Mouse (Mus musculus): Measurements from ENCODE around the gene Fbln7. TPM values are rescaled to one million over a fixed set of nuclear protein-coding genes. Genes with fewer than 3 reads are reported as not detected.

Gene Fbln7
- polyA plus RNA-seq (2012; rRNA removed) = 0.28 and 0.31 TPM in 2 replicates

DNA sequence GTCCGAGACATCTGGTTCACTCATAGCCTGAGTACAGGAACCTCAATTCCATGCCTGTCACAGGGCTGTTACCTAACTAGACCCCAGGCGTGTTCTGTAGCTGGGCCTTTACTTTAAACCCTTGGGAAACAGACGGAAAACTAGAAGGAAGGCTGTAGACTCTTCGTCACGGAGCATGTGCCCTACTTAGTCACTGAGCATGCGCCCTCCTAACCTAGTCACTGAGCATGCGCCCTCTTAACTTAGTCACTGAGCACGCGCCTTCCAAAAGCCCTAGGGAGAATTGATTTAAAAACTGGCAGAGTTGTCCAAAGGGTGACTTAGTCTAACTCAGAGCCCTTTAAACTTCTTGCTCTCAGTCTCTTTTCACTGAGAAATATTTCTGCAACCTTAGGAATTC lies at the start of gene Fbln7:
Fbln7 (plus strand) TSS at position 346 of the 400 bp plus-strand sequence.
- DNase-seq (ENCODE audit: low read depth in 1 of 2, low spot score in 2 of 2) = no peak
- Histone ChIP-seq H3K4me3 (ENCODE audit: extremely low read depth, insufficient read depth, insufficient read length) (no peak within 1 kb of the TSS), H3K27me3 (ENCODE audit: control insufficient read depth, insufficient read depth, low read length) (peaks cover 7% of the 10 kb centered on the region; the same call in 1 of the 2 replicates), H3K4me1 (ENCODE audit: control insufficient read depth, insufficient read depth, insufficient read length) (no peaks in the 10 kb centered on the region), H3K27ac (ENCODE audit: insufficient read depth, low read length) (no peak within 1 kb of the TSS), H3K36me3 (ENCODE audit: control insufficient read depth, insufficient read depth, low read length) (no peaks in the 10 kb centered on the region)
- 93% methylated on average over 9 of the region's 9 CpGs for WGBS
- TF ChIP-seq CTCF (IDR thresholded peaks at IDR 0.05; ENCODE audit: extremely low read depth, insufficient read depth, insufficient read length, insufficient replicate concordance) (no peak), POLR2A (IDR thresholded peaks at IDR 0.05; ENCODE audit: low read depth, low read length) (no peak)

DNA sequence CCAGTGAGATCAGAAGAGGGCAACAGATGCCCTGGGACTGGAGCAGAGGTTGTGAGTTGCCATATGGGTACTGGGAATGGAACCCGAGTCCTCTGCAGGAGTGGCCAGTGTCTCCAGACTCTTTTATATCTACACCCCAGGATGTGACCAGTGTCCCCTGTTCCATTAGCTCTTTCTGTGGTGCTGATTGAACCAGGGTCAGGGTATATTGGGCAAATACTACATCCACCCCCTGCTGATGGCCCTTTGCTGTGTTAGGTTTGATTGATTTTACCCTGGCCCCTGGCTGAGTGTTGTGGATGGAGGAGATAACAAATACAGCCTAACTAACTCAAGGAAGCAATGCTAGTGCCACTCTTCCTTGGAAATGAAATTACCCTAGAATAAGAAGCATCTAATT lies 46.5 kb upstream of the Fbln7 start:
- Histone ChIP-seq H3K27me3 (ENCODE audit: control insufficient read depth, insufficient read depth, low read length) (no peaks in the 10 kb centered on the region), H3K27ac (ENCODE audit: insufficient read depth, low read length) (no peak overlapping the region), H3K36me3 (ENCODE audit: control insufficient read depth, insufficient read depth, low read length) (no peaks in the 10 kb centered on the region), H3K4me1 (ENCODE audit: control insufficient read depth, insufficient read depth, insufficient read length) (peaks cover 4% of the 10 kb centered on the region; the same call in 1 of the 2 replicates), H3K4me3 (ENCODE audit: extremely low read depth, insufficient read depth, insufficient read length) (no peak overlapping the region)
- 96% methylated on average over 1 of the region's 1 CpGs for WGBS
- TF ChIP-seq POLR2A (IDR thresholded peaks at IDR 0.05; ENCODE audit: low read depth, low read length) (no peak), CTCF (IDR thresholded peaks at IDR 0.05; ENCODE audit: extremely low read depth, insufficient read depth, insufficient read length, insufficient replicate concordance) (no peak)
- DNase-seq (ENCODE audit: low read depth in 1 of 2, low spot score in 2 of 2) = no peak

DNA sequence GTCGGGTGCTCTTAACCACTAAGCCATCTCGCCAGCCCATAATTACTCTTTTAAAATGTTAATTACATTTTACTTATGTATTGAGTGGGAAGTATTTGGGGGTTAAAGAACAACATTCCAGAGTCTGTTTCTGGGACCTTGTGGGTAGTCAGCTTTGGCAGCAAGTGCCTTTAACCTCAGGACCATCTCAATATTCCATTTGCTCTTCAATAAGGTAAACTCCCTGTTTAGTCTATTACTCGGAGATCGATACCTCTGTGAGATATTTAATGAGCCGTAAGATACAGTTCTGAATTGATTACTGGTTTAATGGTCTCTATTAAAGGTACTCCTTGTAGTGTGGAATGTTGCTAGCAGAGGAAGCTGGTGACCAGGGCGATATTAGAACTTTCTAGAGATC lies 45.9 kb upstream of the Fbln7 start:
- Histone ChIP-seq H3K4me3 (ENCODE audit: extremely low read depth, insufficient read depth, insufficient read length) (no peak overlapping the region; the same call in 1 of the 2 replicates), H3K4me1 (ENCODE audit: control insufficient read depth, insufficient read depth, insufficient read length) (peaks cover 4% of the 10 kb centered on the region; the same call in 1 of the 2 replicates), H3K36me3 (ENCODE audit: control insufficient read depth, insufficient read depth, low read length) (no peaks in the 10 kb centered on the region), H3K27me3 (ENCODE audit: control insufficient read depth, insufficient read depth, low read length) (no peaks in the 10 kb centered on the region), H3K27ac (ENCODE audit: insufficient read depth, low read length) (no peak overlapping the region)
- 47% methylated on average over 6 of the region's 6 CpGs for WGBS
- no peak for DNase-seq (ENCODE audit: low read depth in 1 of 2, low spot score in 2 of 2)
- TF ChIP-seq CTCF (IDR thresholded peaks at IDR 0.05; ENCODE audit: extremely low read depth, insufficient read depth, insufficient read length, insufficient replicate concordance) (no peak), POLR2A (IDR thresholded peaks at IDR 0.05; ENCODE audit: low read depth, low read length) (no peak)

DNA sequence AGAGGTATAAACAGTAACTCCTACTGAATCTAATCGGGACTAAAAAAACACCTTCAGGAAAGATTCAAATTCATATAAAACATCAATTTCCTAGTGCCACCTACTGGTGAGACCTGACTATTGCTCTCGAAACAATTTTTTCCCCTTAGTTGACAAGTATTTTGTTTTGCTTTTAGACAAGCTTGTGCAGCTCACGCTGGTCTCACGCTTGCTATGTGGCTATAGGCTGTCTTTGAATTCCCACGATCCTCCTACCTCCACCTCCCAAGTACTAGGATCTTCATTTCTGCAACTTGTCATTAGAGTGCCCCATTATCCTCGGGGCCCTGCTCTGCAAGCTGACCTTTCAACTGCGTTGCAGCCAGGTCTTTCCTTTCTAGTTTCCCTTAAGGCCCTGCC lies 45.4 kb upstream of the Fbln7 start:
- H3K36me3 ChIP-seq (ENCODE audit: control insufficient read depth, insufficient read depth, low read length) = no peaks in the 10 kb centered on the region
- peaks cover 4% of the 10 kb centered on the region; the same call in 1 of the 2 replicates for H3K4me1 ChIP-seq (ENCODE audit: control insufficient read depth, insufficient read depth, insufficient read length)
- peak in 1 of 2 experiments; percentile 68 for DNase-seq (ENCODE audit: low read depth in 1 of 2, low spot score in 2 of 2)
- peak overlapping the region; percentile 61 for H3K4me3 ChIP-seq (ENCODE audit: extremely low read depth, insufficient read depth, insufficient read length)
- H3K27ac ChIP-seq (ENCODE audit: insufficient read depth, low read length) = peak overlapping the region; percentile 80
- under 1% methylated on average over 7 of the region's 7 CpGs for WGBS
- no peaks in the 10 kb centered on the region for H3K27me3 ChIP-seq (ENCODE audit: control insufficient read depth, insufficient read depth, low read length)
- TF ChIP-seq CTCF (IDR thresholded peaks at IDR 0.05; ENCODE audit: extremely low read depth, insufficient read depth, insufficient read length, insufficient replicate concordance) (no peak; the same call in 1 of the 2 replicates), POLR2A (IDR thresholded peaks at IDR 0.05; ENCODE audit: low read depth, low read length) (no peak)

DNA sequence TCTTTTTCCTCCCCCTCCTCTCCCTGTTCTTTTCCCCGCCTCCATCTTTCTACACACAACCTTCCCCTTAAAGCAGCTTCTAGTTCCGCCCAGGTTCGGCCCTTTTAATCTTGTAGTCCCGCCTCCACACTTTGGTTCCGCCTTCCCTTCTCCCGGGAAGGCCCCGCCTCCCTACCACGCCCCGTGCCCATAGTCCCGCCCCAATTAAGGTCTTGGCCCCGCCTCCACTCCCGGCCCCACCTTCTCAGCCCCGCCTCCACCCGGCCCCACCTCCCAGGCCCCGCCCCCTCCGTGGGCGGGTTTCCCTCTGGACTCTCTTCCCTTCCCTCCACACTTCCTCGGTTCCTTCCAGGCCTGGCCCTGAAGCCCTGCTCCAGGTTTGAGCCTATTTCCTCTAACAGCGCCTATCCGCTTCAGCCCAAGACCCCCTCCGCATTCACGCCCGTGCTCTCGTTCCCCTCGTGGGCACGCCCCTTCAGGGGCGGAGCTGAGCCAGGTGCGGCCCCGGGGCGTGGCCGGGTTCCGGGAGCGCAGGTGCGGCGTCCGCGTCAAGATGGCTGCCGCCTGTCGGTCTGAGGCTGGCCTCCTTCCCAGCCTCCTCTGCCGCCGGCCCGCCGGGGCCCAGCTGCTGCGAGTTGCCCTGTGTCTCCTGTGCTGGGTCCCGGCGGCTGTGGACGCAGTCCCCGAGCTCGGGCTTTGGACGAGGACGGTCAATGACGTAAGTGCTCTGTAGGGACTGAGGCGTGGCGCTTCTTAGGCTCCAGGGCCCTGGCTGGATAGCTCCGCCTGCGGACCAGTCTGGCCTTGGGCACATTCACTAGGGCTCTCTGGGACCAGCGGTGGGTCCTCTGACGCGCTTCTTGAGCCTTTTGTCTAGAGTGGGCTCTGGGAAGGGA lies 44.7 kb upstream of the Fbln7 start, which contains the start of gene Tmem87b:
Tmem87b (plus strand) TSS at position 333 of the 896 bp plus-strand sequence.
- Histone ChIP-seq H3K27ac (ENCODE audit: insufficient read depth, low read length) (peak within 1 kb of the TSS; percentile 84), H3K4me1 (ENCODE audit: control insufficient read depth, insufficient read depth, insufficient read length) (peaks cover 4% of the 10 kb centered on the region; the same call in 1 of the 2 replicates), H3K36me3 (ENCODE audit: control insufficient read depth, insufficient read depth, low read length) (no peaks in the 10 kb centered on the region), H3K4me3 (ENCODE audit: extremely low read depth, insufficient read depth, insufficient read length) (peak within 1 kb of the TSS; percentile 91), H3K27me3 (ENCODE audit: control insufficient read depth, insufficient read depth, low read length) (no peaks in the 10 kb centered on the region)
- 1% methylated on average over 59 of the region's 59 CpGs for WGBS
- peak; percentile 91 to 93 for DNase-seq (ENCODE audit: low read depth in 1 of 2, low spot score in 2 of 2)
- TF ChIP-seq POLR2A (IDR thresholded peaks at IDR 0.05; ENCODE audit: low read depth, low read length) (peak; percentile 71), CTCF (IDR thresholded peaks at IDR 0.05; ENCODE audit: extremely low read depth, insufficient read depth, insufficient read length, insufficient replicate concordance) (no peak)

DNA sequence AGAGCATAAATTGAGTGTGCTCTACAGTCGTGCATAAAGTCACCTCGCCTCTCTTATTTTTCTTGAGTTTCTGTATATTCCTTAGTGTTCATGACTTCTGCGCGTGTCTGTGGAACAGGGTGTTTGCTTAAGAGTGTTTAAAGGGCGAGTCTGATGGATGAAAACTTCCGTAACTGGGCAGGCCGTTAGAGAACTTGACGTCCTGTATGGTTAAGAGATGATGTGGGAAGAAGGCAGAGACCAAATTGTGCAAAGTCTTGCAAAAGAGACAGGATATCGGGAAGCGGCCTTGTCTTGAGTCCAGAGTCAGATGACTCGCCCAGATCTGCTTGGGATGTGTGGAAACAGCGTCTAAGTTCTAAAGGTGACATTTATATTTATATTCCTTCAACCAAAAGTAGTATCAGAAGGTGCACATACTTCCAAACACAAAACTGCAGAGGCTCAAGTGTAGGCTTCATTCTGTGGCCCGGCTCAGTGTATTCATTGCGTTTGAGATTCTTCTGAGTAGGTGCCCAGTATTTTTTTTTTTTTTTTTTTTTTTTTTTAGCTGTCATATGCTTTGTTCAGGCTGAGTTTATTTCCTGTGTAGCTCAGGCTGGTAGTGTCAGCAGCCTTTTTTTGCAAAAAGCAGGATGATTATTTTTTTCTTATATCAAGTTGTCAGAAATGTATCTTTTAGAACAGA lies 43.7 kb upstream of the Fbln7 start:
- H3K4me1 ChIP-seq (ENCODE audit: control insufficient read depth, insufficient read depth, insufficient read length) = peaks cover 4% of the 10 kb centered on the region; the same call in 1 of the 2 replicates

More for the DNA sequence above, 43.7 kb upstream of the Fbln7 start:
- WGBS = 37% methylated on average over 14 of the region's 14 CpGs
- DNase-seq (ENCODE audit: low read depth in 1 of 2, low spot score in 2 of 2) = no peak
- no peak for TF ChIP-seq CTCF (IDR thresholded peaks at IDR 0.05; ENCODE audit: extremely low read depth, insufficient read depth, insufficient read length, insufficient replicate concordance)
- TF ChIP-seq POLR2A (IDR thresholded peaks at IDR 0.05; ENCODE audit: low read depth, low read length) = no peak
- Histone ChIP-seq H3K27me3 (ENCODE audit: control insufficient read depth, insufficient read depth, low read length) (no peaks in the 10 kb centered on the region), H3K4me3 (ENCODE audit: extremely low read depth, insufficient read depth, insufficient read length) (peak overlapping the region; percentile 91; the same call in 1 of the 2 replicates), H3K27ac (ENCODE audit: insufficient read depth, low read length) (peak overlapping the region; percentile 84; the same call in 1 of the 2 replicates), H3K36me3 (ENCODE audit: control insufficient read depth, insufficient read depth, low read length) (no peaks in the 10 kb centered on the region; the same call in 1 of the 2 replicates)

Measured in spleen, adult 2 months (tissue).